Mouse (Mus musculus): ENCODE measurements around the gene Abca5.

GRCm38 (mm10) chr11:110267232-110267631 lies 70.3 kb downstream of the Abca5 start:
- TF ChIP-seq CHD2 (IDR thresholded peaks at IDR 0.05; ENCODE audit: low read depth, low read length) (no peak), ZNF384 (IDR thresholded peaks at IDR 0.05; ENCODE audit: low read depth, low read length) (no peak), HCFC1 (IDR thresholded peaks at IDR 0.05; ENCODE audit: borderline replicate concordance, insufficient read depth, low read length) (no peak), ZC3H11A (IDR thresholded peaks at IDR 0.05; ENCODE audit: borderline replicate concordance, low read depth, low read length) (no peak)
